Mouse (Mus musculus): ENCODE results near the gene Olfr285. TPM values are rescaled to one million over a fixed set of nuclear protein-coding genes. Genes with fewer than 3 reads are reported as not detected.

The Olfr285 gene
- total RNA-seq (2021) = not detected
- long read RNA-seq, experiment 1 = 0 reads
- long read RNA-seq, experiment 2 = 0 reads

GRCm38 (mm10) chr15:98317177-98317724, at the start of gene Olfr285:
Gene Olfr285, minus strand, starts transcription at chr15:98317353.
- no peak for DNase-seq (ENCODE audit: low spot score)

DNA sequence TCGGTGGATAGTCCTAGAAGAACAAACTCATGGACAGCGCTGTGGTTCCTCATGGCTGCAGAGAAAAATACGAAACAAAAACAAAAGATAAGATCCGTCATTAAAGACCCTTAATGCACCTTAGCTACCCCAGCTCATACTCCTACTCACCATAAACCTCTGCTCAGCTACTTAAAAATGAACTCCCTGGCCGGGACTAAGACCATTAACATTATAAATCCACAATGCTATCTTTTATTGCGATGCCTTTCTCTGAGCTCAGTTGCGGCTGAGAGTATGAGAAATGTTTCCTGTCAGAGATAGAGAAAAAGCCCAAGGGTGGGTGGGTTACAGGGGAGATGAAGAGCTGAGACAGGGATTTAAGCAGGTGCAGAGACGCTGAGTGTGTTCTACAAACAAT, 23.7 kb upstream of the Olfr285 start, which contains the start of gene Olfr284:
Olfr284 (minus strand) TSS at position 101 of the 400 bp plus-strand sequence.
- no peak for DNase-seq (ENCODE audit: low spot score)

- DNase-seq (ENCODE audit: low spot score) = no peak
Observed at GRCm38 (mm10) chr15:98315703-98316102, 1.4 kb downstream of the Olfr285 start.

DNA sequence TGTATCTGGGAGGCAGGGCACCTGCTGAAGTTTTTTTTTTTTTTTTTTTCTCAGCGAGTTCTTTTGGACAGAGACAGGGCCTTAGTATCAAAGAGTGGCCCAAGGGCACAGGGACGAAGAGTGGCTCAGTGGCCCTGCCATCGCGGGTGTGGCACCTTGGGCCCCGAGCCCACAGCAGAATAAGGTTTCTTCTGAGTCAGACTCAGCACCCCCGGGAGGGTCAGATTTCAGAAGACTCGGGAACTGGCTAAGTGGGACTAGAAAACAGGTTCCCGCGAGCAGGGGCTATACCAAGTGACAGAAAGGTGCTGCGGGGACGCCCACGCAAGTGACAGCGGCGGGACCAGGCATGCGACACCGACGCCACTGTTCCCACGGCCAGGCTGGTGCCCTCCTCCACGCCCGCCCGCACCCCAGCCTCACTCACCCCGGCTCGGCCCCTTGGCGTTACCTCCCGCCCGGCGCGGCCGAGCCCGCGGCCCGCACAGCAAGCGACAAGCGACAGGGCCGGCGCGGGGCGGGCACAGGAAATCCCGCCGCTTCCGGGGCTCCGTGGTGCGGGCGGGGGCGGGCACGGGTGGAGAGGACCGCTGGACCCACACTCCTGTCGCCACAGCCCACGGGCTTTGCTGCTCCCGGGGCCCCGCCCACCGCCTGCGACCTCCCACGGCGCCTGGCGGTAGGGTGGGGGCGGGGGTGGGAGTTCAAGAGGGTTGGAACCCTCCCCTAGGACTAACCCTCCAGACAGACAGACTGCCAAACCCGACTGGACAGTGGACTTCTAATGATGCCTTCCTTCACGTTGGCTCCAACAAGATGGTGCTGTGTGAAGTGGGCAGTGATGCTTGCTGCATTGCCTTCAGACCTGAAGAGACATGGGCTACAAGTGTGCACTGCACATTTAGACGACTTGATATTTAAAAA, 21.3 kb downstream of the Olfr285 start, which contains the start of gene Zfp641:
Zfp641 (minus strand) TSS at position 534 of the 924 bp plus-strand sequence.
- DNase-seq (ENCODE audit: low spot score) = peak; percentile 67

GRCm38 (mm10) chr15:98293651-98294050, 23.5 kb downstream of the Olfr285 start:
- DNase-seq (ENCODE audit: low spot score) = no peak

DNA sequence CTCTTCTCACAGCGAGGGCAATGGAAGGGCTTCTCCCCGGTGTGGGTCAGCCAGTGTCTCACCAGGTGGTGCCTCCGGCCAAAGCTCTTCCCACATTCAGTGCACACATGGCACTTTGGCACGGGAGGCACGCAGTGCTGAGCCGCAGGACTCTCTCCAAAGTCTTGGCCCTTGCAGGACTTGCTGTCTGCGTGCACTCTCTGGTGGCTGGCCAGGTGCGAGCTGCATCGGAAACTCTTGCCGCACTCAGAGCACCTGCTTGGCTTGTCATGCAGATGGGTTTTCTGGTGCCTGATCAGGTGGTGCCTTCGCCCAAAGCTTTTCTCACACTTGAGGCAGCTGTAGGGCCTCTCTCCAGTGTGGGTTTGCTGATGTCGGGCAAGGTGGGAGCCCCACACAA, 28.6 kb downstream of the Olfr285 start:
- peak; percentile 78 for DNase-seq (ENCODE audit: low spot score)

DNA sequence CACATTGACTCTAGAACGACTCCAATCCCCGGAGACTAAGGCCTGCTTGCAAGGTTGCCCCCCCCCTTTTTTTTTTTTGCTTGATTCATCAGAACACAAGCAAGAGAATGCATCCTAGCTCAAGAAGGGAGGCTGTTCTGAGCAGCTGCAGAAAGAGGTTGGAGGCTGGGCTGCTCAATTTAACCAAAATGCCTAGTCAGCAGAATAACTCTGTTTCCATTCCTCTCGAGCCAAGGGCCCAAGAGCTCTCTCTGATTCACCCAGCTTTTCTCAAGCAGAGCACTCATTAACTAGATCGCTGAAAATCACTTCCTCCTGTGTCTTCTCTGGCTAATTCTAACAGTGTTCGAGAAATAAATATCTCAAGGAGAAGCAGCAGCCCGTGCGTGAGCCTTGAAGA, 30.7 kb downstream of the Olfr285 start:
- DNase-seq (ENCODE audit: low spot score) = no peak

Other genes starting within 250 kb of the Olfr285 start
- 1,000 to 10,000 TPM; 2,870 to 2,899 TPM for gene Pfkm, start 224.8 kb downstream of the Olfr285 start, total RNA-seq (2021)
- 1 to 10 TPM; 6.1 to 6.3 TPM for gene Senp1, start 223.6 kb downstream of the Olfr285 start, total RNA-seq (2021)
- gene Asb8, start 151.7 kb downstream of the Olfr285 start, total RNA-seq (2021) = 100 to 1,000 TPM; 113 to 114 TPM
- not detected for gene Ccdc184, start 150.2 kb downstream of the Olfr285 start, total RNA-seq (2021)
- not detected for gene Olfr288, start 121.8 kb downstream of the Olfr285 start, total RNA-seq (2021)
- not detected for gene Gm44579, start 96.4 kb downstream of the Olfr285 start, total RNA-seq (2021)
- not detected for gene Olfr287, start 96.3 kb downstream of the Olfr285 start, total RNA-seq (2021)
- gene Olfr286, start 82.9 kb downstream of the Olfr285 start, total RNA-seq (2021) = not detected
- not detected for gene H1fnt, start 60.1 kb downstream of the Olfr285 start, total RNA-seq (2021)
- gene Zfp641, start 21.2 kb downstream of the Olfr285 start, total RNA-seq (2021) = 10 to 100 TPM in 1 of 2 experiments, 1 to 10 TPM in 1; 9.5 to 14.4 TPM
- not detected for gene Olfr284, start 23.6 kb upstream of the Olfr285 start, total RNA-seq (2021)
- gene Olfr283, start 63.6 kb upstream of the Olfr285 start, total RNA-seq (2021) = not detected
- not detected for gene Olfr282, start 113.9 kb upstream of the Olfr285 start, total RNA-seq (2021)
- not detected for gene Olfr281, start 135.2 kb upstream of the Olfr285 start, total RNA-seq (2021)
- not detected for gene OR5BS1P, start 152.5 kb upstream of the Olfr285 start, total RNA-seq (2021)
- gene Lalba, start 165.4 kb upstream of the Olfr285 start, total RNA-seq (2021) = not detected
- gene Olfr279, start 175.0 kb upstream of the Olfr285 start, total RNA-seq (2021) = not detected
- 10 to 100 TPM; 60.8 to 60.9 TPM for gene Kansl2, start 216.9 kb upstream of the Olfr285 start, total RNA-seq (2021)

Data from gastrocnemius, adult 18-20 months (tissue).